Mouse (Mus musculus) small intestine, adult 2 months (tissue): Measurements from ENCODE around the gene 4933414I15Rik. TPM values are rescaled to one million over a fixed set of nuclear protein-coding genes. Genes with fewer than 3 reads are reported as not detected.

Source experiments
- H3K27ac ChIP-seq: fragments of 200-500 bp; 2 replicates; pipeline ENCODE4 v1.5.1; 2012; ENCODE audit warnings: low read depth, low read length, control low read depth, inconsistent platforms; ENCODE audit not compliant: insufficient read depth
- H3K27me3 ChIP-seq: fragments of 200-500 bp; 2 replicates; pipeline ENCODE4 v1.6.1; 2012; ENCODE audit warnings: mild to moderate bottlenecking, moderate library complexity, low read length, inconsistent platforms; ENCODE audit not compliant: control insufficient read depth, insufficient read depth
- H3K36me3 ChIP-seq: fragments of 200-500 bp; 2 replicates; pipeline ENCODE4 v1.6.1; 2012; ENCODE audit warnings: mild to moderate bottlenecking, low read length, control low read depth, inconsistent platforms; ENCODE audit not compliant: control insufficient read depth, insufficient read depth
- H3K4me1 ChIP-seq: fragments of 200-500 bp; 2 replicates; pipeline ENCODE4 v1.6.1; 2012; ENCODE audit warnings: low read length, inconsistent platforms, mixed read lengths; ENCODE audit not compliant: control insufficient read depth, insufficient read depth, insufficient read length
- H3K4me3 ChIP-seq: fragments of 200-500 bp; 2 replicates; pipeline ENCODE4 v1.5.1; 2012; ENCODE audit warnings: low read depth, mild to moderate bottlenecking, control low read depth, inconsistent platforms, low read length, moderate library complexity
- CTCF ChIP-seq: fragments of 200-500 bp; IDR thresholded peaks from 2 replicates; pipeline ENCODE4 v1.5.1; 2012; ENCODE audit warnings: low read depth, mild to moderate bottlenecking, control low read depth, inconsistent platforms, low read length, moderate library complexity, mixed read lengths; ENCODE audit not compliant: insufficient replicate concordance, insufficient read length; ENCODE audit errors: extremely low read depth
- POLR2A ChIP-seq: fragments of 200-500 bp; IDR thresholded peaks from 2 replicates; pipeline ENCODE4 v1.6.1; 2012; ENCODE audit warnings: low read depth, mild to moderate bottlenecking, control low read depth, inconsistent platforms, low read length, moderate library complexity
- WGBS: fragments of 180-500 bp; shearing (Covaris S2); methylation state at CpG from one replicate; pipeline ENCODE4 v1.1.7; 2018; 5-methylcytosine and 5-hydroxymethylcytosine counted together
- polyA plus RNA-seq: library from polyadenylated mRNA; depleted of rRNA; stranded (reverse); fragments of >200 nt; gene quantifications from 2 replicates; pipeline ENCODE4 v1.2.3, GENCODE M21; 2012; rRNA removed

The 4933414I15Rik gene
- polyA plus RNA-seq, 1 experiment: not detected

DNA sequence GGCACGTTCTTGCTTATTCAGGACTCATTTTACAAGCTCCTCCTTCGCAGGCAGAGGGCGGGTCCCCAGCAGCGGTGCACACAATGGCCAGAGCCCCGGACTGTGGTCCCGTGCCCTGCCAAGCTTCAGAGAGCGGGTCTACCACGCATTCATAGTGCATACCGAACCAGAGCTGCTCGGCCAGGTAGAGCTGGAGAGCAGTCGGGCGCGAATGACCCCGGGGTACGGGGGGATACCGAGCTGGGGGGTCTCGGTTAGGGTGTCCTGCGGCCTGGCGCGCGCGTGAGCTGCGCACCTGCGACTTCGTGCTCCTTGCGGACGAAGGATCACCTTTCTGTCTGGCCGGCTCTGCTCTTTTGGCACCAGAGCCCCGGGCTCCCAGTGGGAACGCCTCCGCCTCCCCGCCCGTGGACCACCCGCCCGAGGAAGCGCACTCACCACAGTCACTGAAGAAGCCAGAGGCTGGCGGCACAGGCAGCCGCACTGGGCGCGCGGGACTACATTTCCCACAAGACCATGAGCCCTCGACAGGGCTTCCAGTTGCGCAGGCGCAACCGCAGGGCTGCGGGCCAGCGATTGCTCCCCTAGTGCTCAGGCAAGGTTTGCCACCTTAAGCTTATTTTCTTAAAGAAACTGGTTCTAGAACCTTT is 27.8 kb downstream of the 4933414I15Rik start, which contains the start of gene Zfp2:
Zfp2 (minus strand) TSS at position 495 of the 650 bp plus-strand sequence.
- TF ChIP-seq CTCF: peak; percentile 56; the same call in 1 of the 2 replicates
- no peak for TF ChIP-seq POLR2A
- peak within 1 kb of the TSS; percentile 76 for H3K4me3 ChIP-seq
- H3K27me3 ChIP-seq: no peaks in the 10 kb centered on the region
- no peak within 1 kb of the TSS for H3K27ac ChIP-seq
- WGBS: under 1% methylated on average over 47 of the region's 47 CpGs
- H3K4me1 ChIP-seq: no peaks in the 10 kb centered on the region
- no peaks in the 10 kb centered on the region for H3K36me3 ChIP-seq

DNA sequence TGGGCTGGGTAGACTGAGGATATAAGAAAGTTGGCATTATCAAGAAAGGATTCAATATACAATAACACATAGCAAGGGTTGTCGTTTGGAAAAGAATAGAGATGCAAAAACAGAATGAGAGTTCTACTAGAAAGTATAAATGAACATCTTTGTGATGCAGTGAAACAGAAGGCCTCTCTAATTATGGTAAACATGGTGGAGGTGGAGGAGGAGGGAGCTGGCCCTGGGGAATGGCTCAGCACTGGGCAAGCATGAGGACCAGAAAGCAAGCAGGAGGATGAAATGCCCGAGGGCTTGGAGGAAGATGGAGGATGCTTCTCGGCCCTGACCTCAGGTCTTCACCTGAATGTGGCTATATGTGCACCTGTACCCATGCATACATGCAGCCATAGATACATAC is 29.1 kb downstream of the 4933414I15Rik start:
- no peaks in the 10 kb centered on the region for H3K4me1 ChIP-seq
- no peak overlapping the region for H3K4me3 ChIP-seq
- TF ChIP-seq CTCF (no peak), POLR2A (no peak)
- H3K36me3 ChIP-seq: no peaks in the 10 kb centered on the region
- H3K27me3 ChIP-seq: no peaks in the 10 kb centered on the region
- H3K27ac ChIP-seq: no peak overlapping the region
- 88% methylated on average over 3 of the region's 3 CpGs for WGBS

DNA sequence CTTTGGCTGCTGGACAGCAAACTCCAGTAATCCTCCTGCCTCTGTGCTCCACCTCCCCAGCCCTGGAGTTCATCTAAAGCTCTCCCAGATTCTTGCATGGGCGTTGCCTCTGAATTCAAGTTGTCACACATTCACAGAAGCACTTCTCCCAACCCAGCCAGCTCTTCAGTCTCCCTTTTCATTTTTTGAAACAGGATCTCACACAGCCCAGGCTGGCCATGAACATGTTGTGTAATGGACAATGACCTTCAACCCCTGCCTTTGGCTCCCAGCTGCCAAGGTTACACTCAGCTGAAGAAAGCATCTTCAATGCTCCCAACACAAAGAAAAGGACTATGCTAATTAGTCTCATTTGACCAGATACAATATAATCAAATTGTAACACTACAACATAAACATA is 30.3 kb downstream of the 4933414I15Rik start:
- Histone ChIP-seq H3K36me3 (0 out of 2 replicates have a peak, but pooled peaks cover 3% of the 10 kb centered on the region), H3K4me3 (no peak overlapping the region), H3K4me1 (no peaks in the 10 kb centered on the region), H3K27me3 (no peaks in the 10 kb centered on the region), H3K27ac (no peak overlapping the region)
- WGBS: 95% methylated on average over 1 of the region's 1 CpGs
- no peak for TF ChIP-seq CTCF
- no peak for TF ChIP-seq POLR2A

DNA sequence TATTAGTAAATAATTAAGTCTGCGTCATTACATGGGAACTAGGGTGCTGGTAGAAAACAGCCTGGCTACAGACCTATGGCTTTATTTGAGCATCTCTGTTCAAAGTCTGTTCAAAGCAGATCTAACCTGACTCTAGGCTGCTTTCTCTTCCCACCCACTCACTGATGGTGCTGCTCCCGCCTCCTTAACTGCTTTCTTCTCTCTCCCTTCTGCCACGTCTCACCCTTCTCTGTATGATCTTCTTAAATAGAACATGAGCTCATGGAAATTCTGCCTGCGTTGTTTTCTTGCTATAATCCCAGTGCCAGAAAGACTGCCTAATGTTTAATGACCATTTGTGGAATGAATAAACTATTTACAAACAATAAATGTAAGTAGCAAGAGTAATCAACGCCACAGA is 35.4 kb downstream of the 4933414I15Rik start:
- TF ChIP-seq CTCF (no peak), POLR2A (no peak)
- 88% methylated on average over 5 of the region's 5 CpGs for WGBS
- H3K36me3 ChIP-seq: peaks cover 7% of the 10 kb centered on the region; the same call in 1 of the 2 replicates
- no peaks in the 10 kb centered on the region for H3K27me3 ChIP-seq
- no peak overlapping the region for H3K27ac ChIP-seq
- no peaks in the 10 kb centered on the region for H3K4me1 ChIP-seq
- H3K4me3 ChIP-seq: no peak overlapping the region

DNA sequence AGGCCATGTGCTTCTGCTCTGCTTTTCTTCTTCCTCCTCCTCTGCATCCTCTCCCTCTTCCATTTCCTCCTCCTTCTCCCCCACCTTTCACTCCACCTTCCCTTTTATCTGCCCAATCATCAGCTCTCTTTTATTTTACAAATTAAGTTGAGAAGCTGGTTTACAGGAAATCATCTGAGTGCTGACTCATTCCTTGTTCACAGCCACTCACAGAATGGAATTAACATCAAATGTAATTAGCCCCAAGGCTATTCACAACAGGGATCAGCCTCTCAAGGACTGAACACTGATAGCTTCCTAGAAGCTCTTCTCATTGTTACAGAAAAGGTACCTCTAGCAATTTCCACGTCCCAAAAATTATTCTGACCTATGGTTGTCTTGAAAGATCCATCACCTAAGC is 46.2 kb downstream of the 4933414I15Rik start:
- TF ChIP-seq CTCF (no peak), POLR2A (no peak)
- Histone ChIP-seq H3K36me3 (0 out of 2 replicates have a peak, but pooled peaks cover 2% of the 10 kb centered on the region), H3K4me1 (no peaks in the 10 kb centered on the region), H3K4me3 (no peak overlapping the region), H3K27ac (no peak overlapping the region), H3K27me3 (no peaks in the 10 kb centered on the region)
- WGBS: 76% methylated on average over 1 of the region's 1 CpGs

DNA sequence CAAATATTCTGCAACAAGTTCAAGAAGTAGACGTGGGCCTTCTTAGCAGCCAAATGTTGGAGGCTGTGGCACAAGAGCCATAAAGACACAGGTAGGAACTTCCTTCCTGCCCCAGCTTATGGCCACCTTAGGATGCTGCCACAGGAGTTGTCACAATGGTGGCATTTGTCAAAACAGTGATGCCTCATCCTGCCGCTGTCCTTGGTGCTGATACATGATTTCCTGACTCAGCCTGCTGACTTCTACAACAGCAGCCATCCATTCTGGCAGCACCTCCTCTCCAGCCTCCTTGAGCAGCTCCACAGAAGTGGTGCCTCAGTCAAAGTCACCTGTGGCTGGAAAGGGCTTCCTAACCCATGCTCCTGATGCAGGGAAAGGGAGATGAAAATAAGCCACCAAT is 51.1 kb downstream of the 4933414I15Rik start:
- no peak for TF ChIP-seq POLR2A
- no peak for TF ChIP-seq CTCF
- Histone ChIP-seq H3K27ac (no peak overlapping the region), H3K4me3 (no peak overlapping the region), H3K36me3 (no peaks in the 10 kb centered on the region), H3K4me1 (no peaks in the 10 kb centered on the region), H3K27me3 (no peaks in the 10 kb centered on the region)
- 51% methylated on average over 2 of the region's 2 CpGs for WGBS

Other genes with a start within 250 kb of the 4933414I15Rik start
- 0.19 and 0.38 TPM in 2 replicates for gene Zfp354c, start 116.0 kb downstream of the 4933414I15Rik start, polyA plus RNA-seq
- 0.05 TPM in 1 of 2 replicates, not detected in the other for gene Zfp879, start 102.2 kb downstream of the 4933414I15Rik start, polyA plus RNA-seq
- 0.24 and 0.53 TPM in 2 replicates for gene Grm6, start 93.1 kb downstream of the 4933414I15Rik start, polyA plus RNA-seq
- gene Zfp454, start 56.1 kb downstream of the 4933414I15Rik start, polyA plus RNA-seq: not detected in 2 replicates
- 0.09 and 0.61 TPM in 2 replicates for gene Zfp2, start 27.6 kb downstream of the 4933414I15Rik start, polyA plus RNA-seq
- not detected in 2 replicates for gene Zfp354b, start 12.1 kb downstream of the 4933414I15Rik start, polyA plus RNA-seq
- 0.08 TPM in 1 of 2 replicates, not detected in the other for gene Prop1, start 10.0 kb upstream of the 4933414I15Rik start, polyA plus RNA-seq
- gene Olfr1378, start 22.8 kb upstream of the 4933414I15Rik start, polyA plus RNA-seq: not detected in 2 replicates
- not detected in 2 replicates for gene Olfr1377, start 38.2 kb upstream of the 4933414I15Rik start, polyA plus RNA-seq
- not detected in 2 replicates for gene Olfr51, start 59.8 kb upstream of the 4933414I15Rik start, polyA plus RNA-seq
- gene Olfr54, start 70.5 kb upstream of the 4933414I15Rik start, polyA plus RNA-seq: not detected in 2 replicates
- not detected in 2 replicates for gene Olfr1375, start 104.3 kb upstream of the 4933414I15Rik start, polyA plus RNA-seq
- 0.09 and 0.10 TPM in 2 replicates for gene Zfp354a, start 115.5 kb upstream of the 4933414I15Rik start, polyA plus RNA-seq